Mouse (Mus musculus) stomach, embryonic 14.5 days (tissue): ENCODE results near the gene Rnf157. TPM values are rescaled to one million over a fixed set of nuclear protein-coding genes. Genes with fewer than 3 reads are reported as not detected.
"Not testable (repeated sequence)": the region's sequence is repeated elsewhere in the genome, so short reads cannot be mapped to it uniquely, and the experiment has no call there.

ENCODE experiments used
- ATAC-seq: fragments of 200-750 bp; cut with Nextera tagmentation; 2 replicates; pipeline ENCODE4 v1.8.0; 2017; ENCODE audit warnings: low read depth, moderate TSS enrichment; ENCODE audit not compliant: insufficient number of reproducible peaks, insufficient read depth, low FRiP score
- H3K27ac ChIP-seq: fragments of 300-500 bp; sonication (generic); 2 replicates; pipeline ENCODE4 v1.5.1; 2014; ENCODE audit warnings: mild to moderate bottlenecking, low read length, moderate library complexity, mixed read lengths
- H3K27me3 ChIP-seq: fragments of 300-500 bp; sonication (generic); 2 replicates; pipeline ENCODE4 v1.6.1; 2014; ENCODE audit warnings: low read length, control low read depth, mixed read lengths; ENCODE audit not compliant: control insufficient read depth, insufficient read depth
- H3K36me3 ChIP-seq: fragments of 300-500 bp; sonication (generic); 2 replicates; pipeline ENCODE4 v1.6.1; 2014; ENCODE audit warnings: mild to moderate bottlenecking, control low read depth, low read length, moderate library complexity, mixed read lengths; ENCODE audit not compliant: control insufficient read depth, insufficient read depth
- H3K4me1 ChIP-seq: fragments of 300-500 bp; sonication (generic); 2 replicates; pipeline ENCODE4 v1.6.1; 2014; ENCODE audit warnings: low read length, control low read depth, mixed read lengths; ENCODE audit not compliant: control insufficient read depth, insufficient read depth
- H3K4me2 ChIP-seq: fragments of 300-500 bp; sonication (generic); replicated peaks from 2 replicates; pipeline ENCODE4 v1.6.1; 2014; ENCODE audit warnings: low read depth, low read length, control low read depth
- H3K4me3 ChIP-seq: fragments of 300-500 bp; sonication (generic); 2 replicates; pipeline ENCODE4 v1.5.1; 2014; ENCODE audit warnings: low read depth, low read length, control low read depth
- H3K9ac ChIP-seq: fragments of 300-500 bp; sonication (generic); replicated peaks from 2 replicates; pipeline ENCODE4 v1.6.1; 2014; ENCODE audit warnings: low read depth, mild to moderate bottlenecking, control low read depth, low read length, moderate library complexity, mixed read lengths
- H3K9me3 ChIP-seq: fragments of 300-500 bp; sonication (generic); 2 replicates; pipeline ENCODE4 v1.6.1; 2016; ENCODE audit warnings: low read depth, low read length, control low read depth; ENCODE audit not compliant: control insufficient read depth
- WGBS: fragments of 180-500 bp; shearing (Covaris S2); extraction: QIAGEN DNeasy Blood & Tissue Kit; methylation state at CpG from one replicate; pipeline ENCODE4 v1.1.7; 2014; 5-methylcytosine and 5-hydroxymethylcytosine counted together
- polyA plus RNA-seq: library from polyadenylated mRNA; unstranded; fragments of >200 nt; fragmentation: Nextera tagmentation; extraction: Ambion mirVana; gene quantifications from 2 replicates; pipeline ENCODE4 v1.2.1, GENCODE M21; 2014

The Rnf157 gene
- polyA plus RNA-seq, 1 experiment from 2014 or later = 12.8 TPM

- peaks cover 11% of the 10 kb centered on the region for H3K4me1 ChIP-seq
- H3K9ac ChIP-seq = no peak overlapping the region
- no peak overlapping the region for H3K4me2 ChIP-seq
- H3K27me3 ChIP-seq = no peaks in the 10 kb centered on the region
- H3K9me3 ChIP-seq = no peaks in the 10 kb centered on the region
- H3K36me3 ChIP-seq = no peaks in the 10 kb centered on the region
- 0 out of 2 replicates have a peak overlapping the region, but pooled peaks have one; percentile 21 for H3K27ac ChIP-seq
- no peak for ATAC-seq
- 45% methylated on average over 5 of the region's 5 CpGs for WGBS
- H3K4me3 ChIP-seq = no peak overlapping the region
Observed at GRCm38 (mm10) chr11:116385999-116386398, 26.8 kb downstream of the Rnf157 start.

DNA sequence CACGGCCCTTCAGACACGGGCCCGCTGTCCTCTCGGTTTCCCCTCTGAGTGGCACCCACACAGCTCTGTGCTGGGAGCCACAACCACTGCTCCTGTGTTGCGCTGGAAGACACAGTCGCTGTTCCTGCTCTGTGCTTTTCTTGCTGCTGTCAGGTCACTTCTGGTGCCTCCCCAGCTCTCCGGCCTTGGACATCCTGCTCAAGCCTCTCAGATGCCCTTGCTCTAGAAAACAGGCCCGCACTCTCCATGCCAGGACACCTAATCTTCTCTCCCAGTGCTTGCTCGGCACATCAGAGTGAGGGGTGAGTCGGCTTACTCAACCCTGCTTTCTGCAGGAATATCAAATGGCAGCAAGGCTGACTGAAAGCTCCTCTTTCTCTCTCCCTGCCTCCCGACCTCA lies 28.7 kb downstream of the Rnf157 start:
- 82% methylated on average over 11 of the region's 11 CpGs for WGBS

GRCm38 (mm10) chr11:116383070-116383469 lies 29.8 kb downstream of the Rnf157 start:
- not testable (repeated sequence) for H3K4me2 ChIP-seq, ATAC-seq, H3K36me3 ChIP-seq, H3K4me3 ChIP-seq, H3K27me3 ChIP-seq, H3K27ac ChIP-seq, H3K9me3 ChIP-seq, H3K9ac ChIP-seq
- WGBS = 90% methylated on average over 5 of the region's 5 CpGs
- H3K4me1 ChIP-seq = peaks cover 11% of the 10 kb centered on the region

More for the DNA sequence above, 28.7 kb downstream of the Rnf157 start:
- peaks cover 11% of the 10 kb centered on the region for H3K4me1 ChIP-seq
- no peak overlapping the region for H3K9ac ChIP-seq
- no peak for ATAC-seq
- H3K27ac ChIP-seq = no peak overlapping the region
- no peaks in the 10 kb centered on the region for H3K36me3 ChIP-seq
- no peaks in the 10 kb centered on the region for H3K27me3 ChIP-seq
- no peaks in the 10 kb centered on the region for H3K9me3 ChIP-seq
- no peak overlapping the region for H3K4me2 ChIP-seq
- H3K4me3 ChIP-seq = no peak overlapping the region

- no peak overlapping the region for H3K4me2 ChIP-seq
- H3K27ac ChIP-seq = no peak overlapping the region
- H3K9ac ChIP-seq = no peak overlapping the region
- ATAC-seq = no peak
- no peaks in the 10 kb centered on the region for H3K4me1 ChIP-seq
- 75% methylated on average over 7 of the region's 7 CpGs for WGBS
- no peak overlapping the region for H3K4me3 ChIP-seq
- H3K9me3 ChIP-seq = no peaks in the 10 kb centered on the region
- H3K27me3 ChIP-seq = no peaks in the 10 kb centered on the region
- no peaks in the 10 kb centered on the region for H3K36me3 ChIP-seq
Observed at GRCm38 (mm10) chr11:116380767-116381166, 32.1 kb downstream of the Rnf157 start.

DNA sequence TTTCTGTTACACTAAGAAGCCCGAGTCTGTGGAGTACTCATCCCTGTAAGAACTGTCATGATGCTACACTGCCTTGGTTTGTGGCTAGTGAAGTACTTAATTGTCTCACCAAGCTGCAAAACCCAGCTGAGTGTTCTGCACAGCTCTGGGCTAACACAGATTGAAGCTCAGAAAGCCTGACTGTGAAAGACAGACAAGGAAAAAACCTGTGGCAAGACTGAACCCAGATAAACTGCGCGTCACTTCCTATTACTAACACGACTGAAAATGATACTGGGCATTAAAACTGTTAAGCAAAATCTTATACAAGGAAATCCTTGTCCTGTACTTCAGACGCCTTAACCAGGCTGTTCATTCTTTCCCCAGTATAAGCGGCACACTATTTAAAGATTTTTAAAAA lies 33.3 kb downstream of the Rnf157 start:
- Histone ChIP-seq H3K9ac (no peak overlapping the region), H3K9me3 (no peaks in the 10 kb centered on the region), H3K4me2 (no peak overlapping the region), H3K4me1 (no peaks in the 10 kb centered on the region), H3K27me3 (no peaks in the 10 kb centered on the region), H3K36me3 (no peaks in the 10 kb centered on the region), H3K27ac (no peak overlapping the region), H3K4me3 (no peak overlapping the region)
- ATAC-seq = no peak
- WGBS = 82% methylated on average over 6 of the region's 6 CpGs

DNA sequence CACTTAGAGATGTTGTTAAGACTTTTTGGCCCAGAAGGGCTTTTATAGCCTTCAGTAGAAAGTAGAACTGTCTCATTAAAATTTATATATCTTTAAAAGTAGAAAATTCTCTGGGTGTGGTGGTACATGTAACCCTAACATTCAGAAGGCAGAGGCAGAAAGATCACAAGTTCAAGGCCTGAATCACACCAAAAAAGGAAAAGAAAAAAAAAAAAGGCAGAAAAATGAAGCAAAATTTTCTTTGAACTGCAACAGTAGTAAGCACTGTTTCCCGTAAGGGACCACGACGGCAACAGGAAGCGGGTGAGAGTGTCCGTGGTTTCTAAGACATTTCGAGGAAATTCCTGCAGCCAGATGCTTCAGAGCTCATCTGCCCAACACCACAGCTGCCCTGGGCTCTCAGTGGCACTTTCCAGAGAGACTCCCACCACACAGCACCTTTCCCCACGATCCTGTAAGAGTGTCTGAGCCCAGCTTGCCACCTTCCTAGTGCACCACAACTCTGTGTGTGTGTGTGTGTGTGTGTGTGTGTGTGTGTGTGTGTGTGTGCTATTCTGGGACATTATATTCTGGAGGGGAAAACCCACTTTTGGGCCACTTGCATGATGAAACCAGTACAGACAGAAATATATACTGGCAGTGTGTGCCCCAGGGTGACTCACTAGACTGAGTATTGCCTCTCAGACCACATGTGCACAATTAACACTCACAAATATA lies 35.7 kb downstream of the Rnf157 start:
- 70% methylated on average over 7 of the region's 7 CpGs for WGBS

GRCm38 (mm10) chr11:116371894-116372450 lies 40.9 kb downstream of the Rnf157 start:
- no peak overlapping the region for H3K4me3 ChIP-seq
- no peaks in the 10 kb centered on the region for H3K27me3 ChIP-seq
- no peaks in the 10 kb centered on the region for H3K9me3 ChIP-seq
- H3K4me2 ChIP-seq = no peak overlapping the region
- no peaks in the 10 kb centered on the region for H3K36me3 ChIP-seq
- H3K4me1 ChIP-seq = no peaks in the 10 kb centered on the region
- H3K9ac ChIP-seq = no peak overlapping the region
- 70% methylated on average over 4 of the region's 4 CpGs for WGBS
- ATAC-seq = no peak
- no peak overlapping the region for H3K27ac ChIP-seq

More for the DNA sequence above, 35.7 kb downstream of the Rnf157 start:
- no peaks in the 10 kb centered on the region for H3K9me3 ChIP-seq
- no peak overlapping the region for H3K27ac ChIP-seq
- no peak for ATAC-seq
- no peak overlapping the region for H3K9ac ChIP-seq
- no peaks in the 10 kb centered on the region for H3K4me1 ChIP-seq
- H3K27me3 ChIP-seq = no peaks in the 10 kb centered on the region
- H3K36me3 ChIP-seq = no peaks in the 10 kb centered on the region
- no peak overlapping the region for H3K4me3 ChIP-seq
- no peak overlapping the region for H3K4me2 ChIP-seq

DNA sequence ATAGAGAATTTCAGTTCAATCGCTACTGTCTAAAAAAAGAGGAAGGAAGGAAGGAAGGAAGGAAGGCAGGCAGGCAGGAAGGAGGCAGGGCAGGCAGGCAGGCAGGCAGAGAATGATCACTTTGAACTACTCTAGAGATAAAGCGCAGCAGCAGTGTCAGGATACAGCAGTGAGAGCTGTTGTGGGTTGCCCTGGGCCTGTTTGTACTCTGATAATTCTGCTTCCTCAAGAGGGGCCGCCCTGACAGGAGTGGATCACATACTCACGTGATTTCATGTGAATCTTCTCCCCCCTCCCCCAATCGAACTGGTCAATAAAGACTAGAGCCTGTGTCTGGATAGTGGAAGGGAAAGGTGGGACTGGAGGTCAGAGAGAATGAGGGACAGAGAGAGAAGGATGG lies 43.2 kb downstream of the Rnf157 start:
- no peak overlapping the region for H3K27ac ChIP-seq
- 55% methylated on average over 5 of the region's 5 CpGs for WGBS
- H3K4me1 ChIP-seq = no peaks in the 10 kb centered on the region
- no peaks in the 10 kb centered on the region for H3K36me3 ChIP-seq
- no peak overlapping the region for H3K4me2 ChIP-seq
- H3K9ac ChIP-seq = no peak overlapping the region
- H3K27me3 ChIP-seq = no peaks in the 10 kb centered on the region
- H3K9me3 ChIP-seq = no peaks in the 10 kb centered on the region
- no peak for ATAC-seq
- no peak overlapping the region for H3K4me3 ChIP-seq

- WGBS = 91% methylated on average over 14 of the region's 14 CpGs
- no peak overlapping the region for H3K4me3 ChIP-seq
- H3K27me3 ChIP-seq = no peaks in the 10 kb centered on the region
- H3K4me1 ChIP-seq = no peaks in the 10 kb centered on the region
- no peak for ATAC-seq
- no peak overlapping the region for H3K9ac ChIP-seq
- H3K27ac ChIP-seq = no peak overlapping the region
- no peaks in the 10 kb centered on the region for H3K36me3 ChIP-seq
- H3K9me3 ChIP-seq = no peaks in the 10 kb centered on the region
- no peak overlapping the region for H3K4me2 ChIP-seq
Observed at GRCm38 (mm10) chr11:116369051-116369450, 43.8 kb downstream of the Rnf157 start.
